Mouse (Mus musculus) cerebellum, postnatal 14 days (tissue): ENCODE results near the gene Slc34a3.

Source experiments
- DNase-seq, 2 experiments: peaks; one replicate each; pipeline ENCODE4 v3.0.0; 2021; ENCODE audit warnings: mixed read lengths in 2 of 2

The Slc34a3 gene

GRCm38 (mm10) chr2:25224766-25225752, 9.1 kb downstream of the Slc34a3 start:
- peak; percentile 97 to 98 for DNase-seq

GRCm38 (mm10) chr2:25224492-25224765, 9.7 kb downstream of the Slc34a3 start, which contains the start of gene Tubb4b:
TSS of gene Tubb4b (minus strand) at chr2:25224702.
- no peak for DNase-seq

- DNase-seq: peak; percentile 73 to 81
These were observed 10.3 kb downstream of the Slc34a3 start for GRCm38 (mm10) chr2:25223681-25224491.

GRCm38 (mm10) chr2:25221331-25221772, 12.8 kb downstream of the Slc34a3 start:
- no peak for DNase-seq

- DNase-seq: no peak
These were observed 15.7 kb downstream of the Slc34a3 start, which contains the start of gene Fam166a for GRCm38 (mm10) chr2:25218445-25218844. TSS of gene Fam166a (plus strand) at chr2:25218745.

- DNase-seq: no peak
These were observed 16.5 kb downstream of the Slc34a3 start for GRCm38 (mm10) chr2:25217666-25218065.

- DNase-seq: no peak
These were observed 19.7 kb downstream of the Slc34a3 start, which contains the start of gene Stpg3 for GRCm38 (mm10) chr2:25214444-25214843. TSS of gene Stpg3 (minus strand) at chr2:25214637.

GRCm38 (mm10) chr2:25213266-25213865, 20.8 kb downstream of the Slc34a3 start:
- DNase-seq: no peak

- DNase-seq: peak; percentile 92 to 94
These were observed 23.0 kb downstream of the Slc34a3 start, which contains the start of gene Nelfb for GRCm38 (mm10) chr2:25211121-25211670. TSS of gene Nelfb (minus strand) at chr2:25211489.

GRCm38 (mm10) chr2:25210686-25211085, 23.5 kb downstream of the Slc34a3 start:
- DNase-seq: no peak

- no peak for DNase-seq
These were observed 26.6 kb downstream of the Slc34a3 start for GRCm38 (mm10) chr2:25207593-25207992.

- peak in 1 of 2 experiments; percentile 48 for DNase-seq
These were observed 30.4 kb downstream of the Slc34a3 start for GRCm38 (mm10) chr2:25203631-25204214.

GRCm38 (mm10) chr2:25200631-25201030, 33.5 kb downstream of the Slc34a3 start:
- DNase-seq: no peak

GRCm38 (mm10) chr2:25197946-25198345, 36.2 kb downstream of the Slc34a3 start:
- no peak for DNase-seq

- DNase-seq: no peak
These were observed 37.0 kb downstream of the Slc34a3 start for GRCm38 (mm10) chr2:25197191-25197590.

GRCm38 (mm10) chr2:25196172-25196954, 37.8 kb downstream of the Slc34a3 start, which contains the start of gene Tor4a:
TSS of gene Tor4a (minus strand) at chr2:25196886.
- DNase-seq: no peak

GRCm38 (mm10) chr2:25195211-25196156, 38.7 kb downstream of the Slc34a3 start:
- no peak for DNase-seq

GRCm38 (mm10) chr2:25194486-25195171, 39.5 kb downstream of the Slc34a3 start:
- peak in 1 of 2 experiments; percentile 12 for DNase-seq

- DNase-seq: no peak
These were observed 40.2 kb downstream of the Slc34a3 start for GRCm38 (mm10) chr2:25194006-25194405.
